Mouse (Mus musculus) cerebellum, postnatal 10 days (tissue): Measurements from ENCODE around the gene Ccm2.

Experiments
- DNase-seq, 2 experiments: peaks; one replicate each; pipeline ENCODE4 v3.0.0; 2021; ENCODE audit warnings: mixed read lengths in 2 of 2

The Ccm2 gene

GRCm38 (mm10) chr11:6530746-6531145 is 15.9 kb upstream of the Ccm2 start:
- DNase-seq: no peak

DNA sequence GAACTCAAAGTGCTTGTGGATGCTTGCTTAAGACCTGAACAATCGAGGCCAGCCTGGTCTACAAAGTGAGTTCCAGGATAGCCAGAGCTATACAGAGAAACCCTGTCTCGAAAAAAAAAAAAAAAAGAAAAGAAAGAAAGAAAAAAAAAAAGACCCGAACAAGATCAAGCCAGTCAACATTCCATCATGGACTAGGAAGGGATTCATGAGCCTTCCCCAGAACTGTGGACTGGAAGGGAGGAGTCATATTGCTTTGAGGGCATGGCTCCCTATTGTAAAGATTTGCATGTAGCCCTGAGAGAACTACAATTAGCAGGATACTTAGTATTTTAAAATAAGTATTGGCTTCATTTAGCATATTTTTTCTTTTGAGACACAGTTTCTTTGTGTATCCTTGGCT is 2.0 kb upstream of the Ccm2 start:
- no peak for DNase-seq

GRCm38 (mm10) chr11:6545186-6545856 is 1.4 kb upstream of the Ccm2 start:
- no peak for DNase-seq

GRCm38 (mm10) chr11:6545857-6546192 is 862 bp upstream of the Ccm2 start:
- no peak for DNase-seq

DNA sequence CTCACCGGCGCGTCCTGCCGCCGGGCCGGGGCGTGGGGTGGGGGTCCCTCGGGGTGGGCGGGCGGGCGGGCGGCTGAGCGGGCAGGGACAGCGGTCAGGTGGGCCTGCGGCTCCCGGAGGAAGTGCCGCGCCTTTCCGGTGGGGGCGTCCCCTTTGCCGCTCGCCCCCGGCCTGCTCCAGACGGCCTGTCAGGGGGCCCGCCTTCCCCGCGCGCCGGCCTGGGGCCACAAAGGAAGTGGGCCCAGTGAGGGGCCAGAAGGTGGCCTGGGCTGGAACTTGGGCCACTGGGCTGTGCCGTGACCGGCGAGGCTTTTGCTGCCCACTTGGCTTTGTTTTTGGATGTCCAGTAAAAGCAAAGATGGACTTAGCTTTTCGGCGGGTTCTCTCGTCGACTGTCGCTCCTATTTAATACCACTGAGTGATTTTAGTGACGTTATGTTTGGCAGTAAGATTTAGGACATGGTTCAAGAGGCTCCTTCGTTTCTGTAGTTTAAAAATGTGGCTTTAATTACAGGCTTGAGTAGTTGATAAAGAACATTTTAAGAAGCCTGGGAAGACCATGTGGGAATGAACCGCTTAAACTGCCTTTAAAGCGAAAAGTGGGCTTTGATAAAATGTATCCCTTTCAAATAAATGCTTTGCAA is 472 bp downstream of the Ccm2 start:
- peak; percentile 71 to 75 for DNase-seq

DNA sequence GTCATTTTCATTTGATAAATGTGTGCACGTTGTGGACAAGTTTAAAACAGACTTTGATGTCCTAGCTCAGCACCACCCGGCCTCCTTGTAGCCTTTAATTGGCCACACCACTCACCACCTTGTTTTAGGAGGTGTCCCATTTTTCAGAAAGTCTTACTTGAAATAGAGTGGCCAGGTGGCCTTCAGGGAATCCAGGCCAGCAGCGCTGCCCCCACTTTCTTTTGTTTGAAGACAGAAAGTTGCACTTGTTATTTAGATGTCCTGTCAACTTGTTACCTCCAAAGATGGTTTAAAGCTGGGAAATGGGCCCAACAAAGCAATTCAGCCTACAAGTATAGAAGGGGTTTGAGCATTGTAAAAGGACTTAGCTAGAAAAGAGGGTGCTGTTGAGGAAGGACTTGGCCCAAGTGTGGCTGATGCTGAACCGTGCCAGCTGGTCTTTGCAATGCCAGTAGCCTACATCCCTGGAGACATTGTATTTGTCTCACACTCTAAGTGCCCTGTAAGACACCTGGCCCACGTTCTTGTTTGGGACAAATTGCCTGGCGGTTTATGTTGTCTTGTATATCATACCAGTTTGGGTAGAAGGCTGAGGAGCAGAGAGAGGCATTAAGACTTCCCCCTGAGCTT is 1.1 kb downstream of the Ccm2 start:
- DNase-seq: peak; percentile 29 to 46

GRCm38 (mm10) chr11:6549770-6550169 is 3.1 kb downstream of the Ccm2 start:
- DNase-seq: no peak

GRCm38 (mm10) chr11:6550201-6550600 is 3.5 kb downstream of the Ccm2 start:
- DNase-seq: no peak

DNA sequence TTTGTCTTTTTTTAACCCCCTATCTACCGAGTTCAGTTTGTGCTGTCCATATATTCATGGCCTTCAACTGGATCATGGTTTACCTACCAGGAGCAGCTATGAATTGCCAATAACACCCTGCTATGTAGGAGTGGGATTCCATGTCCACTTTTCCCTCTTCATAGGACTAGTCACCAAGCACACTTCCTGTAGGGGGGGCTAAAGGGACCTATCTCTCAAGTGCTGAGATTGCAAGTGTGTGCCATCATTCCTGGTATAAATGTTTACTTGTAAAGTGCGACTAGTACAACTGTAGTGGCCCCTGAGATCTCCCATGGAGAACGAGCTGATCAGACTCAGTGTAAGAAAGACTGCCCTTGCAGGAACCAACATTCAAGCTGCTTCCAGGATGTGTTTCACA is 11.5 kb downstream of the Ccm2 start:
- no peak for DNase-seq

DNA sequence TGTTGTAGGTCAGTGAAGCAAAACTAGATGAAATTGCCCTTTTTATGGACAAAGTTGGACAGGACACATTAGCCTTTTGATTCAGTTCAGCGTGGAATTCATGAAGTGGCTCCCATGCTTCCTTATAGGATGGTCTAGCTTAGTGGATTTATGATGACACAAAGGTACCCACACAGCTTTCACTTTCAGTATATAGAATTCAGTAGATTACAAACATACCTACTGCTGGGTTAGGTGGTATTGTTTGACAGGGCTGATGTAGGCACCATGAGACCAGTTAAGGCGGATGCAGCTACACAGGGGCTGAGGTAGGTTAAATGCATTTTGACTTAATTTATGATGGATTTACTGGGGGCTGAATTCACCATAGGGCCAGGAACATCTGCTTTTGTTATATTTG is 13.3 kb downstream of the Ccm2 start:
- DNase-seq: no peak

DNA sequence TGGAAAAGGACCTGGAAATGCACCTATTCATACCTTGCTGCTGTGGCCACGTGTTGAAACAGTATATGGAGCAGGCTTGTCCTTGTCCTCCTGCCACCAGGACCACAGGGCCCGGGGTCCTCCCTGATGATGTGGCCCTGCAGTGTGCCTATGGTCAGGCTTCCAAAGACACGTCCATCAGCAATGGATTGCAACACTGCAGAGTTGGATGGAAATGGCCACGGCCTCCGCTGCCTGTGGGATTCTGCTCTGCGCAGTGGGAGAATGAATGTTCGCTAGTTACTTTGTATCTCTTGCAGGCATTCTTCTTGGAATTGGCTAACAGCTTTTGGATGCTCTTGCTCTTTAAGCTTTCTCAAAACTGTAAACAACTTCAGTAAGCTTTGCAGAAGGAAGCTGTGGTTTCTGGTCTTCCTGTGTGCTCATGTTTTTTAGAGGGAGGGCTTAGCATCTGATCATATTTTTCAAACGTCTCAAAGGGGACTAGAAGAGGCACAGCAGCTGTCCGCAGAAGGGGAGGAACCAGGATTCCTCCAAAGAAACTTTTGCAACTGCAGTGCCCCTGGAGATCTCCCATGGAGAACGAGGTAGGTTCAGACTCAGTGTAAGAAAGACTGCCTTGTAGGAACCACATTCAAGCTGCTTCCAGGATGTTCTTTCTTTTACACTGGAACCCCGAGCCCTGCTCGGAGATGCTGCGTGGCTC is 14.1 kb downstream of the Ccm2 start:
- DNase-seq: no peak

GRCm38 (mm10) chr11:6561474-6561873 is 14.8 kb downstream of the Ccm2 start:
- DNase-seq: no peak

DNA sequence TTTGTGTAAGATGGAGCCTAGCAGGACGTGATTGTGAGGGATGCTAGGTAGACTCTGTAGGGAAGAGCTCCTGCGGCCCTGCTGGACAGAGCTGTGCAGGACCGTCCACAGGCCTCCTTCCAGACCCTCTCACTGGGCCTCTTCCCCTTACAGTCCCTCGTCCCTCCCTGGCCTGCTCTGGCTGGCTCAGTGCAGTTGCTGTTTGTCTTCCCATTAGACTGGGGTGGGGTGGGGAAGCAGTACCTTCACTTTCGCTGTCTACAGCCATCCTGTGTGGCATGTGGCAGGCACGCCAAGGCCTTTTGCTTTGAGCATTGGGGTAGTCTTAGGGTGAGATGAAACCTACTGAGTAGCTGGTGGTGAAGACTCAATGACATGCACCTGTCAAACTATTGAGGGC is 15.7 kb downstream of the Ccm2 start:
- DNase-seq: no peak

- DNase-seq: no peak
Observed at GRCm38 (mm10) chr11:6563201-6563600, 16.5 kb downstream of the Ccm2 start.

- no peak for DNase-seq
Observed at GRCm38 (mm10) chr11:6566496-6566895, 19.8 kb downstream of the Ccm2 start.

GRCm38 (mm10) chr11:6567951-6568350 is 21.3 kb downstream of the Ccm2 start:
- DNase-seq: no peak

DNA sequence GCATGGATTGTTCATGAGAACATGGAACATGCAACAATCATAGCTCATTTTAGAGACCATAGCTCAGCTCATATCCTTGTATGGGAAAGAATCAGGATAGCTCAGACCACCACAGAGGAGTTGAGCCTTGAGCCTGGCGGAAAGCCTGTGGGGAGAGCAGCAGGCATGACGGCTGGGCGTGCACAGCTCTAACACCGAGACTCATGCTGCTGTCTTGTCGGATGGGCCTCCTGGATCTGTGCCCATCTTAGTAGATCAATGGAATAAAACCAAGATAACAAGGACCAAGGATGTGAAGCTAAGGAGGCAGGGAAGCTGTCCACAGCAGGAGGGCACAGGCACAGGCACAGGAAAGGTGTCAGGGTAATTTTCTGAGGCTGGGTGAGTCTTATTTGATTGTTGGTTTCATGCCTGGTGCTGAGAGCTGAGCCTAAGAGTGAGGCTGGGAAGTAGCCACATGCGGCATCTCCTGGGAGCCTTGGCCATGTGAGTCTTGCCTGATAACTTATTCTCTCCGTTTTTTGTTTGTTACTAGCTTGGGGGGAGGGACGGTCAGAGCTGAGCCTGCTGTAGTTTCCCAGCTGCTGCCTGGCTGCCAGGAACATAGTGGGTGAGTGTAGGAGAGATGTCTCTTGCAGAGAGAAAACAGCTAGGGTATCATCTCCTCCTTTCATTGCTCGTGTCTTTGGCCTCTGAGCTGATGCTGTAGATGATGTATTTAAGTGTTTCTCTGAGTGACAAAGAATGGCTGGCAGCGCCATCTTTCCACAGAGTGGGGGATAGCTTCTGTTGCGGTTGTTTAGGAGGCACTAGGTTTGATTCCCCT is 22.1 kb downstream of the Ccm2 start:
- DNase-seq: peak; percentile 70 to 71

GRCm38 (mm10) chr11:6569410-6569777 is 22.7 kb downstream of the Ccm2 start:
- no peak for DNase-seq

- no peak for DNase-seq
Observed at GRCm38 (mm10) chr11:6576151-6576550, 29.5 kb downstream of the Ccm2 start.

DNA sequence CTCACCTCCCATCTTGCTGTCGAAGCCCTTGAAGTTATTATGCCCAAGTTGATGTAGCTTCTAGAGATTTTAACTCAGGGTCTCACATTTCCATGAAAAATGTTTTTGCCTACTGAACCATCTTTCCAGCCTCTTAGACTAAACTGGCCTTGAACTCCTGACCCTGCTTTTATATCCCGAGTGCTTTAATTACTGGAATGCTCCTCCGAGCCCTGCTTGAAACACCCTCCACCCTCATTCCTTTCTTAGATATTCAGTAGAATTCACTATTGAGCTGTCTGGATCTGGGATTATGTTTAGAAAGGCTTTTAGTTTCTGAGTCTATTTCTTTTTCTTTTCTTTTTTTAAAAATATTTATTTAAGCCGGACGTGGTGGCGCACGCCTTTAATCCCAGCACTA is 32.7 kb downstream of the Ccm2 start:
- DNase-seq: no peak

- DNase-seq: no peak
Observed at GRCm38 (mm10) chr11:6580065-6580750, 33.5 kb downstream of the Ccm2 start.

DNA sequence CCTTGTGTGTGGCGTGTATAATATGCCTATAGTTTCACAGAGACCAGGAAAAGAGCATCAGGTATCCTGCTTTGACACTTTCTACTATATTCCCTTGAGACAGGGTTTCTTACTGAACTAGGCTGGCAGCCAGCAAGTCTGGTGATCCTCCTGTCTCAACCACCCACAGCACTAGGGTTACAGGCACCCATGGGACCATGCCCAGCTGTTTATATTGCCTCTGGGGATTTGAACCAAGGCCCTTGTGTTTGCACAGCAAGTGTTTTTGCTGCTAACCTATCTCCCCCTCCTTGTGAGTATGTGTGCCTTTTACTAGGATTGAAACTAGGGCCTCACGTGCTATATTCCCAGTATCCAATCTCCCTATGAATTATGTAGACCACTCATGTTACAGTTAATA is 34.9 kb downstream of the Ccm2 start:
- no peak for DNase-seq
